Mouse (Mus musculus): ENCODE measurements around the gene Tas2r122.
"Not testable (repeated sequence)": the region's sequence is repeated elsewhere in the genome, so short reads cannot be mapped to it uniquely, and the experiment has no call there.

The Tas2r122 gene

DNA sequence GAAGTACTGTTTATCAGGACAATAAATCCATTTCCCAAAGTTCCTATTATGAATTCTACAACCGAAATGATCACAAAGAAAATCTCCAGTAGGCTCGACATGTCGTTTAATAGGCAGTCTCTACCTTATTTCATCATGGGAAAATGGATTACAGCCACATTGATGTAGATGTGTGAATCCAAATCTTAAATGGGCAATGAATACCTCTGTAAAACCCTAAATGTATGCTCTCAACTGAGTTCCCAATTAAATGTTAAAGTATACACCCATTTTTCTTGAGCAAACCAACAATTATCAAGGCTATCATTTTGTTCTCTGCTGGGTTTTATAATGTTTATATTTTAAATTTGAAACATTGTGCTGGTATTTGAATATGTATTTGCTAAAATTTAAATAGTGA is at the start of gene Tas2r122:
Tas2r122 (minus strand) TSS at position 101 of the 400 bp plus-strand sequence.
- no peak for DNase-seq (ENCODE audit: low spot score in 2 of 2)

DNA sequence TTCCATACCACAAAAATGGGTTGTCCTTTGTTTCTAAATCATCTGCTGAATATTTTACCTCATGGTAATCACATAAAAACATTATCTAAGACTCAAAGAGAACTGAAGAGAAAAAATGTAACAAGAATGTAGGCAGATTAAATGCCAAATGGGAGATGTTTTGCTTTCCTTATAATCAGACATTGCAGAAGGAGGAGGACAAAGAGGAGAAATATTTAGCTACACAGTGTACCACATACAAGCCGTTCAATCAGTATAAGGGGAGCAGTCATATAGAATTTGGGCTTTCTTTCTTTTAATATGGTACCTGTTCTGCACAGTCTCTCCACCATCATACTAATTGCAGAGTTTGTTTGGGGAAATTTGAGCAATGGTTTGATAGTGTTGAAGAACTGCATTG is 42.7 kb upstream of the Tas2r122 start, which contains the start of gene Tas2r124:
Tas2r124 (plus strand) TSS at position 301 of the 400 bp plus-strand sequence.
- DNase-seq (ENCODE audit: low spot score in 2 of 2), result no peak

DNA sequence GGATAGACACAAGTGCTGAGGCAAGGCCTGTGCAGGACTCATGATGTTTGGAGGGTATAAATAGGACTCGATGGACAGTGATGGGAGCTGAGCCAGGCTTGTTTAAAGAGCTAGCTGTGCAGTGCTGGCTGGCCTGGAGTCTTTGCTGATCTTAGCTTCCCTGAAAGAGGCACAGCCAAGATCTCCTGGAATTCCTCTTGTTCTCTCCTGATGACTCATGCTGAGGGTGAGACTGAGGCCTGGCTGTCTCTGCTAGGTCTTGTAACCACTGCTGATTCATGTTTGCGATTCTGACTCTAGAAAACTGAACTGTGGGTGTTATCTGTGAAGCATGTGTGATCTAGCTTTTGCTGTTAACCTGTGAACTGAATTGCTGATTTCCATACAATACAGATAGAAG is 38.5 kb upstream of the Tas2r122 start:
- no peak for DNase-seq (ENCODE audit: low spot score in 2 of 2)

DNA sequence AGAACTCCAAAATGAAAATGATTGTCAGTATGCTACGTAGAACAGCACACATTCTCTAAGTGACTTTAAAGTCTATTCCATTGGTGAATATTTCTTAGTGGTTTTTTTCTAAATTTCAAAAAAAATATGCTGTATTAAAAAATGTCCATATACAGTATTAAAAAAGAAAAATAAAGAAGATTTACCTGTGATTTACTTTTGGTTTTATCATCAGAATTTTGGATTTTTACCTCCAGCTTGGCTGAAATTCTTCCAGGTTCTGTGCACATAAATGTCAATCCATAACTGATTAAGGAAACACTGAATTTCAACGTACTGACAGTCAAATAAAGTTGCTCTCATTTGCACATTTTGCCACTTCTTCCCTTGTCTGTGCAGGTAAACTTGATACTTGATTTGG is 26.2 kb upstream of the Tas2r122 start, which contains the start of gene Tas2r115:
Tas2r115 (minus strand) TSS at position 101 of the 400 bp plus-strand sequence.
- no peak for DNase-seq (ENCODE audit: low spot score in 2 of 2)

DNA sequence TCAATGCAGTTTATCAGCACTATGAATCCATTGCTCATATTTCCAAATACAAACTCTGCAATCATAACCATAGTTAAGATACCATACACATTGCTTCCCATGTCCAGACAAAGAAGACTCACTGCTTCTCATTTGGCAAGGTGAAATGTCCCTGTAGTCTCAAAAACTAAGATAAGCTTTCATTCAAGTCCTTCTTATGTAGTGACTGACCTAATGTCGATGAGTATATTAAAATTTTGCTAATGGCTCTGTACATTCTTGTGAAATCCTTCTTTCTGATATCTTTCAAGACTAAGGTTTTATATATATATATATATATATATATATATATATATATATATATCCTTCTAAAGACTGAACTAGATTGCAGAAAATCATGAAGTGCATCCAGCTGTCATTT is 10.8 kb downstream of the Tas2r122 start, which contains the start of gene Tas2r121:
Tas2r121 (minus strand) TSS at position 101 of the 400 bp plus-strand sequence.
- DNase-seq (ENCODE audit: low spot score in 2 of 2), result no peak

DNA sequence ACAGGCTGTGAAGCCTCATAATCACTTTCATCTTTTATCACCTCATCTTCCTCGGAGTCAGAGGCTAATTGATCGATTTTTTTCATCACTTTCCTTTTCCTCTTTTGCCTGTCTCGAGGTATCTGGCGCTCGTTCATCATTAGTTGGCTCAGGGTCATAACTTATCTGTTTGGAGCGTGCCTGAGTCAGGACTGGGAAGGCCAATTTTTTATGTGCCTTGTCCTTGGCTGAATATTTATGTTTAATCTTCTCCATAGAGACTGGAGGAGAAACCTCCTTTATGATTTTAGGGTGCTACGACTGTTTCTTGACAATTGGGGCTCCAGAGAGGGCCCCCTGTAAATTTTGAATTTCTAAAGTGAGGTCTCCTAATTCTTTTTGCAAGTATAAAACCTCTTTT is 20.1 kb downstream of the Tas2r122 start:
- DNase-seq (ENCODE audit: low spot score in 2 of 2), result not testable (repeated sequence)
